Mouse (Mus musculus) embryonic facial prominence, embryonic 11.5 days (tissue): ENCODE measurements around the gene Rgr. TPM values are rescaled to one million over a fixed set of nuclear protein-coding genes. Genes with fewer than 3 reads are reported as not detected.
"Not testable (repeated sequence)": the region's sequence is repeated elsewhere in the genome, so short reads cannot be mapped to it uniquely, and the experiment has no call there.

Experiments
- ATAC-seq: fragments of 200-750 bp; cut with Nextera tagmentation; replicated peaks from 2 replicates; pipeline ENCODE4 v1.8.0; 2017; ENCODE audit warnings: low read depth; ENCODE audit not compliant: insufficient number of reproducible peaks, low FRiP score, low TSS enrichment
- DNase-seq: peaks from one replicate; pipeline ENCODE4 v3.0.0-alpha.2; 2015; ENCODE audit warnings: low spot score
- H3K27ac ChIP-seq: fragments of 300-500 bp; sonication (generic); replicated peaks from 2 replicates; pipeline ENCODE4 v1.5.1; 2014; ENCODE audit warnings: mild to moderate bottlenecking, low read depth, low read length, control low read depth
- H3K27me3 ChIP-seq: fragments of 300-500 bp; sonication (generic); 2 replicates; pipeline ENCODE4 v1.6.1; 2014; ENCODE audit warnings: mild to moderate bottlenecking, low read length, moderate library complexity, mixed read lengths; ENCODE audit not compliant: control insufficient read depth, insufficient read depth
- H3K36me3 ChIP-seq: fragments of 300-500 bp; sonication (generic); replicated peaks from 2 replicates; pipeline ENCODE4 v1.6.1; 2014; ENCODE audit warnings: low read depth, mild to moderate bottlenecking, low read length, moderate library complexity, mixed read lengths; ENCODE audit not compliant: control insufficient read depth, insufficient read depth
- H3K4me1 ChIP-seq: fragments of 300-500 bp; sonication (generic); 2 replicates; pipeline ENCODE4 v1.6.1; 2014; ENCODE audit warnings: low read length, mixed read lengths; ENCODE audit not compliant: control insufficient read depth, insufficient read depth
- H3K4me2 ChIP-seq: fragments of 300-500 bp; sonication (generic); 2 replicates; pipeline ENCODE4 v1.6.1; 2014; ENCODE audit warnings: low read depth, mild to moderate bottlenecking, control low read depth, low read length, moderate library complexity
- H3K4me3 ChIP-seq: fragments of 300-500 bp; sonication (generic); 2 replicates; pipeline ENCODE4 v1.5.1; 2014; ENCODE audit warnings: low read depth, low read length, control low read depth
- H3K9ac ChIP-seq: fragments of 300-500 bp; sonication (generic); replicated peaks from 2 replicates; pipeline ENCODE4 v1.6.1; 2014; ENCODE audit warnings: mild to moderate bottlenecking, control low read depth, low read length
- H3K9me3 ChIP-seq: fragments of 300-500 bp; sonication (generic); replicated peaks from 2 replicates; pipeline ENCODE4 v1.6.1; 2016; ENCODE audit warnings: mild to moderate bottlenecking, low read length, inconsistent platforms, mixed read lengths; ENCODE audit not compliant: control insufficient read depth
- whole genome bisulfite sequencing: fragments of 180-500 bp; shearing (Covaris S2); extraction: QIAGEN DNeasy Blood & Tissue Kit; methylation state at CpG from one replicate; pipeline ENCODE4 v1.1.7; 2014; 5-methylcytosine and 5-hydroxymethylcytosine counted together
- polyA plus RNA-seq: library from polyadenylated mRNA; unstranded; fragments of >200 nt; fragmentation: Nextera tagmentation; extraction: Ambion mirVana; gene quantifications from 2 replicates; pipeline ENCODE4 v1.2.1, GENCODE M21; 2014

Gene Rgr
- polyA plus RNA-seq, 1 experiment from 2014 or later: not detected

DNA sequence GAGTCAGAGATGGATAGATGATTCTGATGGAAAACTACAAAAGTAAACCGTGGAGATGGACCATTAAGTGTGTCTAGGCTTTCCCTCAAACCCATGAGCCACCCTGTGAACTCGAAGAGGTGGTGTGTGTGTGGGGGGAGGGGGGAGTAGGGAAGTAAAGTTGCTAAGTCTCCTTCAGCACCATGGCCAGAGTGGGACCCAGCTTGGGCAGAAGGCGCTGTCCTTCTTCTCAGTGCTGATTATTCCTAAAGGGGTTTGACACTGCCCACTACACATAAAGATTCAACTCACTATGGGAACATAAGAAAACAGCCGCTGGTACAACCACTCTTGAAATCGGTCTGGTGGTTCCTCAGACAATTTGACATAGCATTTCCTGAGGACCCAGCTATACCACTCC lies 32.9 kb downstream of the Rgr start:
- no peak overlapping the region for H3K4me3 ChIP-seq
- H3K4me1 ChIP-seq: no peaks in the 10 kb centered on the region
- no peak overlapping the region for H3K27ac ChIP-seq
- no peak overlapping the region for H3K9ac ChIP-seq
- DNase-seq (peak; percentile 81), ATAC-seq (no peak)
- WGBS: 40% methylated on average over 5 of the region's 5 CpGs
- H3K36me3 ChIP-seq: no peaks in the 10 kb centered on the region
- H3K27me3 ChIP-seq: no peaks in the 10 kb centered on the region
- H3K4me2 ChIP-seq: no peak overlapping the region
- no peaks in the 10 kb centered on the region for H3K9me3 ChIP-seq

GRCm38 (mm10) chr14:37013644-37014043 lies 35.1 kb downstream of the Rgr start:
- H3K4me1 ChIP-seq: no peaks in the 10 kb centered on the region
- WGBS: 44% methylated on average over 3 of the region's 3 CpGs
- H3K9ac ChIP-seq: no peak overlapping the region
- no peak overlapping the region for H3K4me3 ChIP-seq
- ATAC-seq (no peak), DNase-seq (no peak)
- no peaks in the 10 kb centered on the region for H3K36me3 ChIP-seq
- no peak overlapping the region for H3K27ac ChIP-seq
- no peaks in the 10 kb centered on the region for H3K27me3 ChIP-seq
- no peaks in the 10 kb centered on the region for H3K9me3 ChIP-seq
- H3K4me2 ChIP-seq: no peak overlapping the region

DNA sequence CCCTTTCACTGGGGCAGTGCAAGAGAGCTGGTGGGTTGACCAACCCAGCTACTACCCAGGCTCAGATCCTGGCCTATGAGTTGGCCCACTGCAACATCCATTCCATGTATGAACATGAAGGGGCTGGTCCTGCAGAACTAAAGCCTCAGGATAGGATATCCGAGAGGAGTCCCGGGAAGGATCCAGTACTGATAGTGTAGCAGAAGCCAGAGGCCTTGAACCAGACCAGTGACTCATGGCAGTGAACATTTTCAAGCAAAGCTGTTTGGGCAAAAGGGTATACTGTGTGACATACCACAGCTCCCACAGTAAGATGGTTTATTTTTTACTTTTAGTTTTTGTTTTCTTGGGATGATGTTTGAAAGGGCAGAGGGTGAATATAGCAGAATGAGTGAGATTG lies 39.1 kb downstream of the Rgr start:
- Histone ChIP-seq H3K4me2 (no peak overlapping the region), H3K4me3 (no peak overlapping the region), H3K9ac (no peak overlapping the region), H3K9me3 (no peaks in the 10 kb centered on the region), H3K27ac (no peak overlapping the region), H3K36me3 (no peaks in the 10 kb centered on the region), H3K27me3 (no peaks in the 10 kb centered on the region), H3K4me1 (no peaks in the 10 kb centered on the region)
- DNase-seq: no peak
- ATAC-seq: no peak
- 77% methylated on average over 2 of the region's 2 CpGs for WGBS

DNA sequence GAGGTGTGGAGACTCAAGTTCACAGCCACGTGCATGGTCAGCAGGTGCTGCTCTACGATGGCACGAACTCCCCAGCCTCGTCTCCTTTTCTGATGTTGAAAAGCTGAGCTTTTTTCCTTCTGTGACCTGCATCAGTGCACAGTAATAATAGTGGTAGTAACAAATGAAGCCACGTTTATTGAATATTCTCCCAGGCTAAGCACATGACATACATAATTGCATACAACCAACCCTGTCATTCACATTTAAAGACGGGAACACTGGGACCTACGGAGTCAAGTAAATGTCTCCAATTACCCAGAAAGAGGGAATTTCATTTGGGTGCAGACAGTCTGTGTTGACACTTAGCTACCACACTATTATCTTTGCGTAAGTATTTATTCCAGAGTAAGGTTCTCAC lies 42.3 kb downstream of the Rgr start:
- Histone ChIP-seq H3K9me3 (no peaks in the 10 kb centered on the region), H3K4me1 (no peaks in the 10 kb centered on the region), H3K4me3 (no peak overlapping the region), H3K4me2 (no peak overlapping the region), H3K27me3 (no peaks in the 10 kb centered on the region), H3K36me3 (no peaks in the 10 kb centered on the region), H3K9ac (no peak overlapping the region), H3K27ac (no peak overlapping the region)
- 65% methylated on average over 8 of the region's 8 CpGs for WGBS
- ATAC-seq (no peak), DNase-seq (no peak)

DNA sequence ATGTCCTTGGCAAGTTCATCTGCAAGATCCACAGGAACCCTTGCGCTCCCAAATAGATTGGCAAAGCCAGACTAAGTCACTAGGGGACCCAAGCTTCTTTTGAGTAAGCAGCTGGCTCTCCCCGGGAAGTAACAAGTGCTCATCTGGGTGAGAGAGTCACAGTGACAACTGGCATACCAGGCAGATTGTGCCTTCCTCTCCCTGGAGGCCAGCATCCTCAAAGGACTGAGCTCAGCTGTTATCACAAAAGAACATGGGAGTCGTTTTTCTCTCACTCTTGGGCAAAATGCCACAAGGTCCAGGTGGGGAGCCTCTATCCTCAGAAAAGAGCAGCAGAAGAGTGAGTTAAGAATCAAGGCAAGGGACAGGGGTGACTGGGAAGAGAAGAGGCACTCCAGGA lies 42.9 kb downstream of the Rgr start:
- H3K4me1 ChIP-seq: no peaks in the 10 kb centered on the region
- 37% methylated on average over 3 of the region's 3 CpGs for WGBS
- H3K9ac ChIP-seq: no peak overlapping the region
- no peak overlapping the region for H3K4me2 ChIP-seq
- H3K9me3 ChIP-seq: no peaks in the 10 kb centered on the region
- H3K36me3 ChIP-seq: no peaks in the 10 kb centered on the region
- H3K27me3 ChIP-seq: no peaks in the 10 kb centered on the region
- H3K4me3 ChIP-seq: no peak overlapping the region
- ATAC-seq: no peak
- no peak overlapping the region for H3K27ac ChIP-seq
- no peak for DNase-seq

DNA sequence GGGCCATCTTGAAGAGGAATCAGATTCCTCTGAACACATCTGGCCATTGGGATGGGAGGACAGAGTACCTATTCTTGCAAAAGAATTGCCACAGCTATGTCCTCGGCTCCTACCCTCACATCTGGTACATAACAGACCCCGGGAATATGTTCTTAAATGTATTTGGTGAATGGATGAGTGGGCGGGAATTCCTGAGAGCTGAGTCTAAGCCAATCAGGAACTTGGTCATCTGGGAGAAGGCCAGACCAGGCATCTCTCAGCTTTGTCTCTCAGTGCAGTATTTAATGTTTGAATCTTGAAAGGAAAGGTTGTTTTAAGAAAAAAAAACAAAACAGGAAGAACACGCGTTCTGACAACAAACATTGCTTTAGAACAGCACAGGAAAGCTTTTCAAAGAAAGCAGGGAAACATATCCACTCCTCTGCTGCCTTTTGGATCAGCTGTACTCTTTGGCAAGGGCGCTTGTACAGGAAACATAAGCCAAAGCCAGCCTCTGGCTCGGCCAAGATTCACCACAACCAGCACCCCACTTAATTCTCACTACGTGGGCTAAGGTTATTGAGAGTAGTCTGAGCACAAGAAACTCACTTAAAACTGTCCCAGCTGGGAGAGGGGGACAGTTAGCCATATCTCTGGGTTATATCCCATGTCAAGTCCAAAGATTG lies 45.2 kb downstream of the Rgr start:
- no peak for DNase-seq

GRCm38 (mm10) chr14:37002852-37003251 lies 45.9 kb downstream of the Rgr start:
- H3K36me3 ChIP-seq: no peaks in the 10 kb centered on the region
- WGBS: 58% methylated on average over 2 of the region's 2 CpGs
- H3K9ac ChIP-seq: no peak overlapping the region
- H3K4me1 ChIP-seq: no peaks in the 10 kb centered on the region
- no peak overlapping the region for H3K27ac ChIP-seq
- ATAC-seq: no peak
- no peak for DNase-seq
- no peaks in the 10 kb centered on the region for H3K27me3 ChIP-seq
- no peaks in the 10 kb centered on the region for H3K9me3 ChIP-seq
- H3K4me3 ChIP-seq: no peak overlapping the region
- H3K4me2 ChIP-seq: no peak overlapping the region

More for the DNA sequence above, 45.2 kb downstream of the Rgr start:
- Histone ChIP-seq H3K36me3 (no peaks in the 10 kb centered on the region), H3K27me3 (no peaks in the 10 kb centered on the region), H3K4me2 (no peak overlapping the region), H3K9ac (no peak overlapping the region), H3K9me3 (no peaks in the 10 kb centered on the region), H3K4me1 (no peaks in the 10 kb centered on the region), H3K27ac (no peak overlapping the region), H3K4me3 (no peak overlapping the region)
- 84% methylated on average over 8 of the region's 8 CpGs for WGBS
- ATAC-seq: no peak

GRCm38 (mm10) chr14:37000780-37001179 lies 48.0 kb downstream of the Rgr start:
- ATAC-seq, H3K36me3 ChIP-seq, H3K4me1 ChIP-seq, H3K4me3 ChIP-seq, H3K27ac ChIP-seq, H3K4me2 ChIP-seq, H3K9ac ChIP-seq, DNase-seq, H3K27me3 ChIP-seq, H3K9me3 ChIP-seq: not testable (repeated sequence)
- 80% methylated on average over 6 of the region's 6 CpGs for WGBS
